Mouse (Mus musculus) urinary bladder, adult 18-20 months (tissue): ENCODE measurements around the gene Lrriq1.

ENCODE experiments used
- DNase-seq, 2 experiments: peaks; one replicate each; pipeline ENCODE4 v3.0.0; 2022; ENCODE audit warnings: low spot score in 2 of 2, mixed read lengths in 2 of 2

Gene Lrriq1

DNA sequence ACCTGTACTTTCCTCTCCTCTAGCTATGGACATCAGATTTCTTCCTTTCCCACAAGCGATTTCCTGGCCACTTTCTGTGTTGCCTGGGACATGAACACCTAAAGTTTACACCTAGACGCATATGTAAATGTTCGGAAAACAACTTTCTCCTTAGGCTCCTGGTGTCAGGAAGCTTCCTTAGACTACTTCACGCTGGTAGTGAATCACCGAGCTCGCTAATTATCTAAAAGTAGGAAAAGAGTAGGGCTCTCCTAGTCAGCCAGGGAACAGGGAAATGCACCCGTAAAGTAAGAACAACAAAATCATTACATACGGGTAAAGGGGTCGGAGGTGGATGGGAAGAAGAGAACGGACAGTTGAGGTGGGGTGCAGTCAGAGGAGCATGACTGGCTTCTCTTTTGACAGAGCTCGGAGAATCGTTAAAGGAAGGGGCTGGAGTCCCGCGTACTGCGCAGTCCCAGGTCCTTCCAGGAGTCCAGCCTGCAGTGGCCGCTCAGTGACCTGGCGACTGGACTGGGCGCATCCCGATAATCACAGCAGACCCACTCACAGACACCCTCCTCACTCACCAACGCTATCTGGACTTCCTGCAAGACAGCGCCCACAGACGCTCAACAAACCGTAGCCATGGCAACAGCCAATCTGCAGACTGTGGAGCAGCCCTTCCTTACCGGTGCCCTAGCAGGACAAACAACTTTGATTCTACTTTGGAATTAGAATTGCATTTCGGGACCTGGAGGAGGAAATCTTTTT is at the start of gene Lrriq1:
TSS of gene Lrriq1 (minus strand) at position 616 of the 753 bp plus-strand sequence.
- DNase-seq: peak; percentile 15 to 21

DNA sequence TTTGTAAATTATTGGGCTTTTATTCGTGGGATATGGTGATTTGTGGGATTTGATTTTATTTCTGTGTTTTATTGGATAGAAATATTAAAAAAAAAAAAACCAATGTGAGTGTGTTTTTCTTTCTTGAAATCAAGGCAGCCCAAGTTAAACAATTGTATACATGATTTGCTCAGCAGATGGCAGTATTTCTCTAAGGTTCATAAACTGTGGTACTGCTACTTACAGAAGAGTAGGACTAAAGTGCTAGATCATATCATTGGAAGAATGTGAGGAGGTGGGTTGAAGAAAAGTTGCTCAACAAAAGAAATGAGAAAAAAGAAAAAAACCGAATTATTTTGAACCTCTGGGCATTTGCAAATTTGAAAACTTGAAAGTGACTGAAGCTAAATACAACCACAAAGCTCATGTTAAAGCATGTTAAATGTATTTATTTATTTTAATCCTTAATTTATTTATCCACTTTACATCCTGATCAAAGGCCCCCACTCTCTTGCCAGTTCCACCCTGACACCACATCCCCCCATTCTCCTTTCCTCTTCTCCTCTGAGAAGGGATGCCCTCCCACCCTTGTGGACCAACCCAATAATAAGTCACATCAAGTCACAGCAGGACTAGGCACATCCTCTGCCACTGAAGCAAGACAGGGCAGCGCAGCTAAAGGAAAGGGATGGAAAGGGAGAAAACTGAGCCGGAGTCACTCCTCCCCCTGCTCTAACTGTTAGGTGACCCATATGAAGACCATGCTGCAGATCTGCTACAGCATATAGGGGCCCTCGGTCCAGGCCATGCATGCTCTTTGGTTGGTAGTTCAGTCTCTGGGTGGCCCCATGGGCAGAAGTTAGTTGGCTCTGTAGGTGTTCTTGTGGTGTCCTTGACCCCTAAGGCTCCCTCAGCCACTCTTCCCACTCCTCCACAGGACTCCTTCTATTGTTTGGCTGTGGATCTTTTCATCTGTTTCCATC is 18.0 kb upstream of the Lrriq1 start:
- no peak for DNase-seq

DNA sequence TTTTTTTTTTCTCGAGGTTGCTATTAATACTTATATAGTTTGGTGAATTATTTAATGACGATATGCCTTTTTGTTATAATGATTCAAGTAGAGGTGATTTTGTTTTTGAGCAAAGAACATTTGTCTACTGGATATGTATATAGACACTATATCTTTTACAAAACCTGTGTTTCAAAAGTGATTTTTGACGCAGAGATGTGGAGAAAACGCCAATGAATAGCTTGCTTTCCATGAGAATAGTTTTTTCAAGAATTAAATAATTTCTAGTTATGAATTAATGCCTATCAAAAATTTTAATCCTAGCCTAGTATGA is 294 bp upstream of the Lrriq1 start:
- DNase-seq: no peak

DNA sequence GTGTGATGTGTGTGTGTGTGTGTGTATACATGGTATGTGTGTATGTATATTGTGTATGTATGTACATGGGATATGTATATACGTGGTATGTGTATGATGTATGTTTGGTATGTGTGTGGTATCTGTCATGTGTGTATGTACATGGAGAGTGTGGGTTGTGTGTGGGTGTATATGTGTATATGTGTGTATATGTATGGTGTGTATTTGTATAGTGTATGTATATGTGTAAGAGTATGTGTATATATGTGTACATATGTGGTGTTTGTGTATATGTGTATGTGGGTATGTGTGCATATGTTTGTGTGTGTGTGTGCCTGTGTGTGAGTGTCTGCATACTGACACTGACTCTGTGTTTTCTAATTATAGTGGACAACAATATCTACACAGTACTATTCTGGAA is 9.5 kb downstream of the Lrriq1 start:
- no peak for DNase-seq

DNA sequence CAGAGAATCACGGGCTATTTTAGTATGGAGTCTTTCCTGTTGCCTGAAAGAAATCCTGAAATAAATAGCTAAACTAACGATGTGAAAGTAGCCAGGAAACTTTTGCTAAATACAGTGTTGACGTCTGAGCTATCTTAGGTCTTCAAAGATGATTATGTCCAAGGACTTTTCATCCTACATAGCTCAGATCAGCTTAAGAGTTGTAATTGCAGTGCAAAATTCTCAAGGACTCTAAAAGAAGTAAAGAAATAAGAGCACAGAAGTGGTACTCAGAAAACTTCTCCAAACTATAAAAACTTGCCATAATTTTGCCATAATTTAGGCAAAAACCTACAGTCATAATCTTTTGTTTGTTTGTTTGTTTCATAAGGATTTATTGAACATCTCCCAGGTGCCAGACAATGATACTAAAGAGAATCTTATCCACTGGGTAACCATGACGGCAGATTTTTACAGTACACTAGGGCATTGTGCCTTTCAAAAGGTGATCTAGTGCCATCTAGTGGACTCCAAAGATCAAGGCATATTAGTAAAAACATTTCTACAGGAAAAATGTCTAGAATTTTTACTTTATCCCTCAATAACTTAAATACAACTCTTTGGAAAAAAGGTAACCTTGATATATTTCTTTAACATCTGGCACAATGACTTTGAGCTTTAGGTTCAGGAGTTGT is 41.3 kb downstream of the Lrriq1 start:
- DNase-seq: no peak

DNA sequence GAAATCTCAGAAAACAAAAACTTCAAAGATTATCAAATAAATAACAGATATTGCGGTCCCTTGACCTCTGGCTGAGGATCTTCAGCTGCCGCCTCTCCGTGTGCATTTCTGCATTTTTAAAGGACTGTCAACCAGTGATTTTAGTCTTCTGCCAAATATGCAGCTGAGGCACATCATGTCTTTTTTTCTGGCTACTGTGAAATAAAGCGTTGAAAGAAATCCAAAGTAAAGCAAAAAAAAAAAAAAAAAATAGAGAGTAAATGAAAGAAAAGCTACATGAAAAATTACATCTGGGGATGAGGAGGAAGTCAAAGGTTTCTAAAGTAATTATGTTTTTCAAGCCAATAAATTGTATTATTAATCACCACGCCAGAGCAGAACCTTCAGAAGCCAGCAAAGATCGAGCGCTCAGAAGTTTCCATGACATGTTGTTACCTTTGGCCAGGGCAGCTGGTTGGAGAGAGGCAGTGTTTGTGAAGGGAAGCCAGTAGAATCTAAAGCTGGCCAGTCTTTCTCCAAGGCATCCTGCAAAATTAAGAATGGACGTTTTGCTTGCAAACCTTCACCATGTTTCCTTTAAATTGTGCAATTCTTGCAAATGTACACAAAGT is 90.2 kb downstream of the Lrriq1 start:
- no peak for DNase-seq

DNA sequence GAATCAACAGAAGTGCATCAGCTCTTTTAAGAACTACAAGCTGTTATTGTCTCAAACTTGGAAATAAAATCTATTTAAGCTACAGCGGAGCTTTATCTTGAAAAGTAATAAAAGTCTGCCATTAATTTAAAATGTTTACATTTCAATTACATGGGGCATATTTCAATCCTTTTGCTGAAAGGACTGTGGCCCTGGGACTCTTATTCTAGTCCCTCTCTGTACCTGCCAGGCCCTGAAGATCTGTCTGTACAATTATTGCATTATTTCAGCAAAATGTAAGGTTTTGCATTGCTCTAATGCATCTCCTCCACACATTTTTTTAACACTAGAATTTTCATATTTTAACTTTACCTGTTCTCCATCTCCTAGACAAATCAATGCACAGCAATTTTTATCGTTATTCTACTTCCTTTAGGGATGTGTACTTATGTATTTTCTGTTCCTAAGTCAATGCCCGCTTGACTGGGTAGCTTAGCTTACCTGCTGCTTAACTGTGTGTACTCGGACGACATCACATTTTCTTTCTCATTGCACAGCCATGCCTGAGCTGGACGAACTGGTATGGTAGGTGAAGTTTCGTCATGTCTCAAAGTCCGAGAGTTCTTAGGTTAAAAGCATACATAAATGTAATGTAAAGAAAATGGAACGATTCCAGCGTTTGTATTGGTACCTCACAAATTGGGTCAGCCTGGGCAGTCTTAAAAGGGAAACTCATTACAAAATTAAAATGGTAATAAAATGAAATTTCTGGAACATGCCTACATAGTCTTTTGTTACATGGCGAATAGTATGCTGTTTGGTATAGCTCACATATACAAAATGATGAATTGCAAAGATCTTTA is 91.0 kb downstream of the Lrriq1 start:
- DNase-seq: no peak

DNA sequence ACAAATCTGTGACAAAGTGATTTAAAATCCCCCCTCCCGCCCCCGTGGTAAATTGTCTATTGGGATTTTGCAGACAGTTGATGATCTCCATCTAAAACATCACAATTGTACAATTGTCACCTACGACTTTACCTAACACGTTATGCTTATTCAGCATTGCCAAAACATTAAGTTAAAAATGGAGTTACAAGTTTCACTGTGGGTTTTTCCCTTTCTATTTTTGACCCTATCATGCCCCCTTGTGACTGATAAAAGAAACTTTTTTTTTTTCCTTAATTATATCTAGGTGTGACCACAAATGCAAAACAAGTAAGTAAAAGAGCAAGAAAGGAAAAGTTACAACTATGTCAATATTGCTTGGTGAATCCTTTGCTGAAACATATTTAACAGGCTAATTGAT is 93.6 kb downstream of the Lrriq1 start:
- no peak for DNase-seq

DNA sequence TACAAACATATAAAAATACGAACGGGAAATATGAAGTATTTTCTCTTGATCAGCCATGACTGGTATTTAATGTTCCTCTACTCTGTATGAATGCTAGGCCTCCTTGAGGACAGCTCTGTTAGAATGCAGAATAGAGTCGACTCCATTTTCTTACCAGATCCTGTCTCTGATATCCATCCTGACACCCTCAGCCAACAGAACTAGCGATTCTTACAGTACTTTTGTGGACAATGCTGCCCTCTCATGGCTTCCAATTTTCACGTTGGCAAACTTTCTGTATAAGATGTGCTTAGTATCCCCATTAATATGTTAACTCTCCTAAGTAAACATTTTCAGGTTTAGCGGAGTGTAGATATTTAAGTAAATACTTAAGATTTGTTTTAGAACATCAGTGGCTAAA is 94.6 kb downstream of the Lrriq1 start:
- no peak for DNase-seq

DNA sequence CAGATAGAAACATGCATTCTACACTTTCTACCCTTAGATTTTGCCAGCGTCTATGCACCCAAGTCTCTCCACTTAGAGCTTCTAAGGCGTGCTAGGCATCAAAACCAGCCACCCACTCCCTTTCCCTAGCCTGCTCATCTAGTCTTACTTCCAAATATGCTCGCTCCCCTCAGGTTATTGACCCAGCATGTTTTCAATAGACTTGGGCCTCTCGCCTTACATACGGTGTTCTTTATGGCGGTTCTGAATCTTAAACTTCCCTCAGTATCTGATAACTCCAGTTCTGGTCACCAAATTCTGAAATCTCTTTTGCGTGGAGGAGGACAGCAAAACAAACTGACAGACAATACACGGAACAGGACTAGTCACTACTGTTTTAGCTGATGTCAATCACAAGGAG is 95.5 kb downstream of the Lrriq1 start:
- DNase-seq: no peak

DNA sequence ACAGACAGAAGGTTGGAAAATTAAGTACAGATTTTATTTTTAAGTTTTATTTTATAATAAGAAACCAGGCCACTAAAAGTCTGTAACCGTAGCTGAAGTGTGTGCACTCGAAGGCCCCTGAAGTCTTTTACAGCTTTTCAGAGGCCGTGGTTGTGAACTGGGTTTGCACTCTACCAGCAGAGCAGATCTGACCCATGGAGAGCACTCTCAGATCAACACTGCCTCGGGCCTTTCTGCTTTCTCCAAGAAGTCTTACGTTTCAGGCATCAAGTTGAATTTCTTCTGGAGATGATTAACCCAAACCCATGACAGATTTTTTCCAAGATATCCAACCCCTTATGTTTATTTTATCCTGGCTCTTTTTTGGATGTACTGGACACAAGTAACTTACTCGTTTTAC is 121.5 kb downstream of the Lrriq1 start:
- DNase-seq: no peak

DNA sequence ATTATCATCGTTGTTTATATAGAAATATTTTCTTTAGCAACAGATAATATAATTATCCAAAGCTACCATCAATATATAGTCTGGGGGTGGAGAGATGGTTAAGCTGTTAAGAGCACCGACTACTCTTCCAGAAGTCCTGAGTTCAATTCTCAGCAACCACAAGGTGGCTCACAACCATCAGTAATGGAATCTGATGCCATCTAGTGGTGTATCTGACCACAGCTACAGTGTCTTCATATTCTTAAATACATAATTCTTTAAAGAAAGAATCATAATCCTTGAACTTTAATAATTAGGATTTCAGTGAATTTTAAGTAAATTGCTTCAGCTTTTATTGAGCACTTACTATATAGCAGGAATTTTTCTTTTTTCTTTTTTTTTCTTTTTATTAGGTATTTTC is 128.0 kb downstream of the Lrriq1 start:
- DNase-seq: no peak

DNA sequence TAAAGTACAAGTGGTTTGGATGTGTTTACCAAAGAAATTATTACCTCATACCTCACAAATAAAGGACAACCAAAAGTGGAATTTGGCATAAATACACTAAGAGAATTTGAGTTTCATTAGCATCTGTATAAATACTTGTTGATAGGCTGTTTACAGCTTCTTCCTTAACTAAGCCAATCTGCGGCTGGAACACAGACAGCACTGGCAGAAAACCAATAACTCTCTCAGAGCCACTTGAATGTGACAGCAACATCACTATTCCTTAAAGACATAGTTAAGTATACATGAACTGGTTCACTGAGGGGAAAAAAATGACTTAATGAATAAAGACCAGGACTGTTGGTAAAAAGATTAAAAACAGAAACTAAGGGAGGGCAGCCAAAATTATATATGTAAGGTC is 150.0 kb downstream of the Lrriq1 start:
- DNase-seq: no peak

DNA sequence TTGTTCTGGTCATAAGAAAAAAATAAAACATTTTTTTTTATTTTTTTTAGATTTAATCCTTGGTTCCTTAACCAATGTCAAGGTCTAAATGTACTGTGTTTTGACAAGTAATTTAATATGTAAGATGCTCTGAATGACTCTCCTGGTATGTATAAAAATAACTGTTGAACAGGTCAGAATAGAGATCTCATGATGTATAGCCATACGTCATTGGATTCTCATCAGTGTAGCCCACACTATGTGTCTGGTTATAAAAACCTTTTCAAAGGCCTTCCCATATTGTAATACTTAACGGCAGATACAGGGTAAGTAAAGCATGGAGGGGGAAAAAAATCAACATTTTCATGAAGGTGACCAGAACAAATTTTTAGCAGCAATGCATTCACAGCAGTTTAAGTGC is 186.5 kb downstream of the Lrriq1 start:
- no peak for DNase-seq

DNA sequence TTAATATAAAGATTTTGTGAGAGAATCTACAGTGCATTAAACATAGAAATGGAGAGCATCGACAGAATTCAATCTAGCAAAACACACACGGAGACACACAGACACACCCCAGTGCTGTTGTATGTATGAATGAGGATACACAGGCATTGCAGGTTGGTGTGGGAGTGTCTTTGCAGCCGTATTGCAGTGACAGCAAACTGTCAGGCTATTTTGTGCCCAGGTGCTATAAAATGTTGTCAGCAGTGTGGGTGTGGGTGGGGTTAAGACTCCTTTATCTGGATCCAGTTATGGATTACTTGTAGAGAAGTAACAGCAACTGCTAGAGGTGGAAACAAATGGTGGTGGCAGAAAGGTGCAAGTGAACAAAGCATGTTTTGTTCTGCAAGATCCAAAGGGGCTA is 189.5 kb downstream of the Lrriq1 start:
- DNase-seq: no peak

DNA sequence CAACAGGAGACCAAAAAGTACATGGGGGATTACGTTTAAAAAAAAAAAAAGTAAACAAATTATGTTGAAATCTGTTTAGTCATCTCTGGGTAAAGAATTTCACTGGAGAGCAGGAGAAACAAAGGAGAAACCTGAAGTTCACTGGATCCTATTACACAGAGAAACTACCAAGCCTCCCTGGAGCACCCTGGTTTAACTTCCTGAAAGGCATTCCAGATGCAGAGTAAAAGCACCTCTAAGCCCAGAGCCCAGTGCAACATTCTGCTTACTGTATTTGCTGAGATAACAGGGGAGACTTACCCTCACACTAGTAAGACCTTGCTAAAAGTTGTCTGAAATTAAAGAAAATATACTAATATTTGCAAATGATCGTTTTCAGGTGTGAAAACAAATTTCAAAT is 191.1 kb downstream of the Lrriq1 start:
- DNase-seq: no peak

DNA sequence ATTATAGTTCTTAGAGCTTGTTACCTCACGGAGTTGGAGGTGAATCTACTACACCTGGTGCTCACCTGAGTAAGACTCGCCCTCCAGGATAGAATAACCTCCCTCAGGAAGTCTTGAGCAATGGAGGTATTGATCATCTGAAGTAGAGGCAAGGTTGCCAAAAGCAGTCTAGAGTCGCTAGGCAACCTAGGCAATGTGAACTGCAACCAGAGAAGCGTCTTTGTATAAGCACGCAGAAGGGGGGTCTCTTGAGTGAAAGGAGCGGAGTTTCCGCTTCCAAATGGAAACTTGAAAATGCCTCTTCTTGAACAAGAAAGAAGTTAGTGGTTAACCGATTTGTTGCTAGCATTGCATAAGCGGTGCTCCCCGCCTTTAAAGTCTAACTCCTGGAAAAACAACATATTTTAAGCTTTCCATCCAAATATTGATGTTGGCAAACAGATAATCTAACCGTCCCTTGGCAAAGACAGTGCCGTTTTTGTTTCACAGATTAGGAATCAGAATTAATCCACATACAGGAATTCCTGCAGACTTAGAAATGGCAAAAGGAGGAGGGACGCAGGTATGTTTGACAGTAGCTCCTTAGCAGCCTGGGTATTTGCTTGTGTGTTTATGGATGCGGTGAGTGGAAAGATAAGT is 201.0 kb downstream of the Lrriq1 start:
- DNase-seq: no peak

DNA sequence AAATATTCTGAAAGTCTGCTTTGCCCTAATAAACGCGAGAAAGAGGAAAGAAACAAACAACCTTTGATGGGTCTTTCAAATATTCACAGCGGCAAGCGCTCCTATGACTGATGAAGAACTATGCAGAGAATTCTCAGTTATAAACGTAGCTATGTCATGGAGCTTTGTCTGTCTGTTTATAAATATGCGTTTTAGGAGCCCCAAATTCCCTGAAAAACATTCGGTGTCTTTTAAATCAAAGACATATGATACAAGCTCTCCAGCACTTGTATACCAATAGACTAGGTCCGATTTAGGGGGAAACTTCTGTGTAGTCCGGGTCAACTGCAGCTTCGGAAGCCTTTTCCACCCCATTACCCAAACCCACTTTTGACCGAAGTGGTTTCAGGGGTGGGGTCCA is 205.2 kb downstream of the Lrriq1 start:
- no peak for DNase-seq

DNA sequence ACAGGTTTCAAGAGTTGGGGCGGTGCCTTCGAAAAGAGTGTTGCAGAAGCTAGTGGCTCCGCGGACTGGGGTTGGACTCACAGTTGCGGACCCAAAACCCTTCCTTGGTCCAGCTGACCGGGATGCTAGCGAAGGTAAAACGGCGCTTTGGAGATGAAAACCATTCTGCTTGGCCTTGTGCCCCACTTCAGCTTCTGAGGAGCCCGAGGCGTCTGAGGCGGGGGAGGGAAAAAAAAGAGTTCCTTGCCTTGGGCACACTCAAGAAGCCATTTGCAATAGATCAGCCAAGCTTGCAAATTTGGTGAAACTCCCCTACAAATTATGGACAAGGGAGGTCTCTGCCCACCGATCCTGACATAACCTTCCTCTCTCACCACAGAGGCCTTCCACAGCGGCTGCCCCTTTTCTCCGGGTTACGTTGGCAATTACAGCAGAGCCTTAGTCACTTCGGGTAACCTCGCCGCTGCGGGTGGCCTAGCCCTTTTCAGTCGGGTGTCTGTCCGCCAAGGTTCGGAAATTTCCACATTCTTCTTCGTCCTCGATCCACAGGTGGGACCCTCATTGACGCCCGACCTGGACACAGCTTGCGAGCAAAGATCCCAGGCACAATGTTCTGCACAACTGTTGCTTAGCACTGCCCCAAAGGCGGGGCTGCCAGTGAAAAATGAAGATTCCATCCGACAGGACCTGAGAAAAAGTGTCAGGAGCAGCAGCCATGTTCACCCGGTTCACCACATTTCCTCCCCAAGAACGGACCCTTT is 206.2 kb downstream of the Lrriq1 start, which contains the start of gene Alx1:
TSS of gene Alx1 (minus strand) at position 486 of the 761 bp plus-strand sequence.
- no peak for DNase-seq
